Mouse (Mus musculus) ES-E14 (cell line): ENCODE measurements at regions not wholly inside any gene's neighbourhood (a gene's known extent, or its start where the extent isn't known, plus 50 kb on each side); places are given as distances from the start of the nearest gene placed in this dataset.

Source experiments
- DNase-seq: peaks from one replicate; pipeline ENCODE4 v3.0.0-alpha.2; 2013; ENCODE audit warnings: low read depth, low spot score
- H3K27ac ChIP-seq: 2 replicates; pipeline ENCODE4 v1.5.1; 2012; ENCODE audit warnings: low read depth, mild to moderate bottlenecking, low read length, moderate library complexity, mixed read lengths; ENCODE audit not compliant: poor library complexity, insufficient read depth, severe bottlenecking
- H3K36me3 ChIP-seq: 2 replicates; pipeline ENCODE4 v1.6.1; 2012; ENCODE audit warnings: mild to moderate bottlenecking, low read length, moderate library complexity, mixed read lengths; ENCODE audit not compliant: control insufficient read depth, poor library complexity, insufficient read depth, severe bottlenecking
- H3K4me1 ChIP-seq, 2 experiments: fragments of 150-350 bp in 1 of 2; sonication (generic) in 1 of 2; 2 replicates each; pipeline ENCODE4 v1.6.1; 2012; ENCODE audit warnings: low read length in 2 of 2, mild to moderate bottlenecking in 1 of 2, mixed read lengths in 1 of 2; ENCODE audit not compliant: control insufficient read depth in 2 of 2, insufficient read depth in 2 of 2, poor library complexity in 1 of 2
- H3K4me3 ChIP-seq, 2 experiments: fragments of 150-350 bp in 1 of 2; sonication (generic) in 1 of 2; 2 replicates each; pipeline ENCODE4 v1.5.1; 2012; ENCODE audit warnings: low read length in 2 of 2, low read depth in 1 of 2, mild to moderate bottlenecking in 1 of 2, mixed read lengths in 1 of 2; ENCODE audit not compliant: insufficient read depth in 1 of 2, poor library complexity in 1 of 2, severe bottlenecking in 1 of 2
- H3K9ac ChIP-seq: 2 replicates; pipeline ENCODE4 v1.6.1; 2012; ENCODE audit warnings: low read depth, mild to moderate bottlenecking, low read length, mixed read lengths; ENCODE audit not compliant: poor library complexity, insufficient read depth, severe bottlenecking
- H3K9me3 ChIP-seq: fragments of 150-350 bp; sonication (generic); 2 replicates; pipeline ENCODE4 v1.6.1; 2012; ENCODE audit warnings: low read depth, mild to moderate bottlenecking, low read length; ENCODE audit not compliant: control insufficient read depth, insufficient read depth
- CHD2 ChIP-seq: IDR thresholded peaks from 2 replicates; pipeline ENCODE4 v1.6.1; 2014; ENCODE audit warnings: mild to moderate bottlenecking, low read depth, low read length, inconsistent platforms
- HCFC1 ChIP-seq: IDR thresholded peaks from 2 replicates; pipeline ENCODE4 v1.6.1; 2012; ENCODE audit warnings: low read length, inconsistent platforms, borderline replicate concordance; ENCODE audit not compliant: insufficient read depth
- MAFK ChIP-seq: IDR thresholded peaks from 2 replicates; pipeline ENCODE4 v1.6.1; 2014; ENCODE audit warnings: mild to moderate bottlenecking, low read depth, low read length, inconsistent platforms; ENCODE audit not compliant: insufficient read depth
- ZC3H11A ChIP-seq: IDR thresholded peaks from 2 replicates; pipeline ENCODE4 v1.6.1; 2012; ENCODE audit warnings: low read depth, mild to moderate bottlenecking, inconsistent platforms, low read length, borderline replicate concordance
- ZNF384 ChIP-seq: IDR thresholded peaks from 2 replicates; pipeline ENCODE4 v1.6.1; 2012; ENCODE audit warnings: low read depth, low read length, inconsistent platforms
- in situ Hi-C, 2 experiments: fragments of 600-800 bp; cut with MboI; formaldehyde crosslinking; loops; one replicate each; pipeline ENCODE4 v1.15.1; 2025; ENCODE audit warnings: low sequenced_read_pairs in 2 of 2, inconsistent platforms in 1 of 2; ENCODE audit not compliant: unreplicated experiment in 2 of 2

GRCm38 (mm10) chr13:37130637-37131036 lies 80.6 kb upstream of the F13a1 start:
- DNase-seq, result no peak
- no peaks in the 10 kb centered on the region for H3K4me1 ChIP-seq

GRCm38 (mm10) chr13:37121602-37122001 lies 71.6 kb upstream of the F13a1 start:
- no peaks in the 10 kb centered on the region for H3K36me3 ChIP-seq
- no peak for TF ChIP-seq ZNF384
- no peak for TF ChIP-seq HCFC1
- TF ChIP-seq MAFK, result no peak
- TF ChIP-seq CHD2, result no peak
- TF ChIP-seq ZC3H11A, result no peak
- in situ Hi-C loops, result no loop called here
- no peaks in the 10 kb centered on the region for H3K9me3 ChIP-seq
- no peak overlapping the region for H3K4me3 ChIP-seq
- no peak overlapping the region for H3K9ac ChIP-seq
- H3K4me1 ChIP-seq, result no peaks in the 10 kb centered on the region
- no peak for DNase-seq
- no peak overlapping the region for H3K27ac ChIP-seq

More at GRCm38 (mm10) chr13:37130637-37131036, 80.6 kb upstream of the F13a1 start:
- TF ChIP-seq ZNF384 (no peak), HCFC1 (no peak), MAFK (no peak), ZC3H11A (no peak), CHD2 (no peak)
- Histone ChIP-seq H3K9me3 (no peaks in the 10 kb centered on the region), H3K4me3 (no peak overlapping the region), H3K27ac (no peak overlapping the region), H3K9ac (no peak overlapping the region), H3K36me3 (no peaks in the 10 kb centered on the region)
- in situ Hi-C loops, result no loop called here

GRCm38 (mm10) chr13:37120219-37120618 lies 70.2 kb upstream of the F13a1 start:
- Histone ChIP-seq H3K27ac (no peak overlapping the region), H3K4me3 (no peak overlapping the region), H3K36me3 (no peaks in the 10 kb centered on the region), H3K9ac (no peak overlapping the region), H3K4me1 (no peaks in the 10 kb centered on the region), H3K9me3 (no peaks in the 10 kb centered on the region)
- no peak for DNase-seq
- no peak for TF ChIP-seq MAFK
- no peak for TF ChIP-seq HCFC1
- TF ChIP-seq ZNF384, result no peak
- no peak for TF ChIP-seq ZC3H11A
- TF ChIP-seq CHD2, result no peak
- in situ Hi-C loops, result no loop called here

GRCm38 (mm10) chr13:37114324-37114723 lies 64.3 kb upstream of the F13a1 start:
- H3K4me3 ChIP-seq, result no peak overlapping the region
- H3K9me3 ChIP-seq, result no peaks in the 10 kb centered on the region
- in situ Hi-C loops, result no loop called here
- no peak overlapping the region for H3K9ac ChIP-seq
- no peaks in the 10 kb centered on the region for H3K4me1 ChIP-seq
- DNase-seq, result no peak
- TF ChIP-seq ZNF384, result no peak
- TF ChIP-seq CHD2, result no peak
- no peaks in the 10 kb centered on the region for H3K36me3 ChIP-seq
- no peak overlapping the region for H3K27ac ChIP-seq

- in situ Hi-C loops, result no loop called here
Measured at GRCm38 (mm10) chr13:37111747-37112146, 61.7 kb upstream of the F13a1 start.

More at GRCm38 (mm10) chr13:37111747-37112146, 61.7 kb upstream of the F13a1 start:
- no peak for DNase-seq
- Histone ChIP-seq H3K9me3 (no peaks in the 10 kb centered on the region), H3K27ac (no peak overlapping the region), H3K9ac (no peak overlapping the region), H3K4me1 (no peaks in the 10 kb centered on the region), H3K36me3 (no peaks in the 10 kb centered on the region), H3K4me3 (no peak overlapping the region)
- TF ChIP-seq CHD2, result no peak
- TF ChIP-seq MAFK, result no peak
- TF ChIP-seq HCFC1, result no peak
- TF ChIP-seq ZNF384, result no peak
- TF ChIP-seq ZC3H11A, result no peak
